Mouse (Mus musculus): ENCODE measurements around the gene Arl1. TPM values are rescaled to one million over a fixed set of nuclear protein-coding genes. Genes with fewer than 3 reads are reported as not detected.

Gene Arl1
- 45.1 and 84.5 TPM in 2 replicates for total RNA-seq (2014; rRNA removed; ENCODE audit: low replicate concordance)
- polyA plus RNA-seq (2015; fragmentation: Nextera tagmentation; extraction: Ambion mirVana), result 124 and 125 TPM in 2 replicates

DNA sequence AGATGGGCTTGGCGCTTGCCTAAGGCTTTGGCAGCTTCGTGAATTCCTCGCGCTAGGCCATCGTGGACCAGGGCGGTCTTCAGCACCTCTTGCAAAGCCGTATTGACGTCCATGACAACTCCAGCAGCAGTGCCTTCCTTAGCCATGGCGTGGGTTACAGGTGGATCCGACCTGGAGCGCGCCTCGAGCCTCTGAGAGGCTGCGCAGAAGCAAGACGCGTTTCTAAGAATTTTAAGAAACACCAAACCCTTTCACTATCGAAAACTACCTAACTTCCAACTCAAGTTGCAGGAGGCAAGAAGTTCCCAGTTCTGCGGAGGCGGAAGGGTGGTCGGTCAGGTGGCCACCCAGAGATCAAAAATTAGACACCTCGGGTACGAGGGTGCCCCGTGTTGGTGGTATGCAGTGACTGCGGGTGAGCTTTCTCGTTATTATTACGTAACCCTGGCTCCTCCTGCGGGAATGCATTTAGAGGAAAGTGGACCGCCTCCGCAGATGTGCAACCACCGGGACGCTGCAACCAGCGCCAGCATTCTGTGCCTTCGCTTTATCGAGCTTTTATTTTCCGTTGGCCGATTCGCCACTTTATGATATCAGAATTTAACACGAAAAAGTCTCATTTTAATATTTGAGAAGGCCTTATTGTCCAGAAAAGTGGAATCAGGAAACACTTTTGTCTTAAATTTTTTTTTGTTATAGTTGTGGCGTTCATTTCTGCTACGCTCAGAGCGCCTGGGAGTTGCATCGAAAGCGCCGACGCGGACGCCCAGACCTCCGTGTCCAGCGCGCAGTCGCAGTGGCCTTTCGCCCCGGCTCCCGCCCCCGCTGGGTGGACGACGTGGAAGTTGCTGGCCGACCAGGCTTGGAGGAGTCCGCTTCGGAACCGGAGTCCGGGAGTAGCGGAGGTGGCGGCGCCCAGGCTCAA is at the start of gene Arl1:
TSS of gene Arl1 (plus strand) at position 288 of the 925 bp plus-strand sequence.
- TF ChIP-seq CTCF (IDR thresholded peaks at IDR 0.05; ENCODE audit: low read depth) (no peak), EP300 (IDR thresholded peaks at IDR 0.05; ENCODE audit: low read depth) (no peak; the same call in 1 of the 2 replicates)
- WGBS, result under 1% methylated on average over 65 of the region's 65 CpGs
- peak within 1 kb of the TSS; percentile 97 for H3K9ac ChIP-seq (replicated peaks; ENCODE audit: low read depth, low read length)
- DNase-seq (ENCODE audit: low spot score) (peak; percentile 89), ATAC-seq (ENCODE audit: insufficient read depth, low read depth) (peak; percentile 96)
- H3K9me3 ChIP-seq (replicated peaks; ENCODE audit: control insufficient read depth, low read length), result no peaks in the 10 kb centered on the region
- peak within 1 kb of the TSS; percentile 98 for H3K4me3 ChIP-seq (ENCODE audit: low read depth, low read length)
- H3K4me1 ChIP-seq (ENCODE audit: control insufficient read depth, insufficient read depth), result peaks cover 10% of the 10 kb centered on the region; the same call in 1 of the 2 replicates
- no peaks in the 10 kb centered on the region for H3K27me3 ChIP-seq (ENCODE audit: control insufficient read depth, insufficient read depth, low read length)
- peak within 1 kb of the TSS; percentile 85 for H3K4me2 ChIP-seq (ENCODE audit: low read depth, low read length)
- peak within 1 kb of the TSS; percentile 89 for H3K27ac ChIP-seq (ENCODE audit: low read depth)
- H3K36me3 ChIP-seq (replicated peaks; ENCODE audit: control insufficient read depth, insufficient read depth, low read length), result 0 out of 2 replicates have a peak, but pooled peaks cover 2% of the 10 kb centered on the region

DNA sequence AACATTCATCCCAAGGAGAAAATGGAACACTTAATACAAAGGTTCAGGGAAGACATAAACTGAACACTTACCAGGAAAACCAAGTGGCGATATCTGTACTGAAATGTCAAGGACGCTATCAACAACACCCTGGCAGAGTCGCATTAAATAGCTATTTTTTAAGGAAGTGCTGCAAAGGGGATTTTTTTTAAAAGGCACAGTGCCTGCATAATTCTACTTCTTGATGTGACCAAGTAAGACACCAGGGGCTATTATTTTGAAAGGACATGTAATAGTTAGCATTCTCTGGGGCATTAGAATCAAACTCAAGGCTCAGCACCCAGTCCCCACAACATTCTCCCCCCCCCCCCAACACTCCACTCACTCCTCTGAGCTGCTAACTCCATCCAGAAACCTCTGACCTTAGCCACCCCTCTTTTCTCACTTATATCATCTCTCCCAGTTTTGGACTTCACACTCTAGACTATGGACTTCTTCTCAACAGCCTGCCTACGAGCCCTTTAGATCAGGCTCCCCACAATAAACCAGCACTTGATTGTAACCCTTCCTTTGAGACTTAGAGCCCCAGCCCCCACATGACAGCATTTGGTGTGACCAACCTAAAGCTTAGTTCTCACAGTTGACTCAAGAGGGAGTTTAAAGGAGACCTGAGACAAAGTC is 47.6 kb upstream of the Arl1 start:
- TF ChIP-seq CTCF (IDR thresholded peaks at IDR 0.05; ENCODE audit: low read depth) (no peak), EP300 (IDR thresholded peaks at IDR 0.05; ENCODE audit: low read depth) (no peak)
- Histone ChIP-seq H3K36me3 (replicated peaks; ENCODE audit: control insufficient read depth, insufficient read depth, low read length) (no peaks in the 10 kb centered on the region), H3K27ac (ENCODE audit: low read depth) (no peak overlapping the region), H3K4me2 (ENCODE audit: low read depth, low read length) (no peak overlapping the region), H3K9ac (replicated peaks; ENCODE audit: low read depth, low read length) (no peak overlapping the region), H3K4me3 (ENCODE audit: low read depth, low read length) (no peak overlapping the region), H3K4me1 (ENCODE audit: control insufficient read depth, insufficient read depth) (no peaks in the 10 kb centered on the region), H3K9me3 (replicated peaks; ENCODE audit: control insufficient read depth, low read length) (no peaks in the 10 kb centered on the region), H3K27me3 (ENCODE audit: control insufficient read depth, insufficient read depth, low read length) (no peaks in the 10 kb centered on the region)
- ATAC-seq (ENCODE audit: insufficient read depth, low read depth) (no peak), DNase-seq (ENCODE audit: low spot score) (no peak)
- WGBS, result 56% methylated on average over 4 of the region's 4 CpGs

DNA sequence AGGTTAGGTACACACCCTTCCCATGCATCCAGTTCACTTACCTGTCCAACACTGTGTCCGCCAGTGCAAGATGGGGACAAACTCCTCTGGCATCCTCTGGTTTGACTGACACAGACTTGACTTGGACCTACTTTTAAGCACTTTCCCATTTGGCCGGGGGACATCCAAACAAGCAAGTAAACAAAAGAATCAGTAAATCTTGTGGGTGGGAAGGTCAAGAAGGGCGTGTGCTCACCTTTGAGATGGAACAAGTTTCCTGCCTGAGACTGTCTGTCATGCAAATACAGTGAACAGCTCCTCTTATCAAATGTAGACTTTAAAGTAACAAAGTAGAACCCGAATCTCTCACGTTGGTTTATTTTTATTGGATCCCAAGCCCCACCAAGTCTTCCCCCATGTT is 45.7 kb upstream of the Arl1 start, which contains the start of gene Spic:
TSS of gene Spic (minus strand) at position 91 of the 400 bp plus-strand sequence.
- Histone ChIP-seq H3K27me3 (ENCODE audit: control insufficient read depth, insufficient read depth, low read length) (no peaks in the 10 kb centered on the region), H3K9ac (replicated peaks; ENCODE audit: low read depth, low read length) (no peak within 1 kb of the TSS), H3K36me3 (replicated peaks; ENCODE audit: control insufficient read depth, insufficient read depth, low read length) (no peaks in the 10 kb centered on the region), H3K4me1 (ENCODE audit: control insufficient read depth, insufficient read depth) (no peaks in the 10 kb centered on the region), H3K27ac (ENCODE audit: low read depth) (no peak within 1 kb of the TSS), H3K4me3 (ENCODE audit: low read depth, low read length) (no peak within 1 kb of the TSS), H3K9me3 (replicated peaks; ENCODE audit: control insufficient read depth, low read length) (no peaks in the 10 kb centered on the region), H3K4me2 (ENCODE audit: low read depth, low read length) (no peak within 1 kb of the TSS)
- no peak for ATAC-seq (ENCODE audit: insufficient read depth, low read depth)
- TF ChIP-seq CTCF (IDR thresholded peaks at IDR 0.05; ENCODE audit: low read depth) (no peak), EP300 (IDR thresholded peaks at IDR 0.05; ENCODE audit: low read depth) (no peak)
- DNase-seq (ENCODE audit: low spot score), result no peak
- WGBS, result 64% methylated on average over 5 of the region's 5 CpGs

DNA sequence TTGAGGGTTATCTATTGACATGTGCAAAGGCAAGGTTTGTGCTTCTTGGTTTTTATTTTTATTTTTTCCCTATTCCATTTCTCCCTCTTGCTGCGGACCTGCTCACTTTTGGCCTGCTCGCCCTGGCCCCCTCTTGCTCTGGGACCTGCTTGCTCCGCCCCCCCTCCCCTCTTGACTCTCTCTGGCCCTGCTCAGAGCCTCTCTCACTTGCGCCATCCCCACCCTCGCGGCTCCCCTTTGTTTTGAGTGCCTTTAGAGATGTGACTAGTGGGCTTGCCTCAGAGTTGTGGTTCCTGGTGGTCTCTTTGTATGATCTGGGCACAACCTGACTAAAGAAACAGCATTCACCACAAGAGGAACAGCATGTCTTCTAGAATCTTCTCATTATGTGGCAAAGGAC is 29.7 kb upstream of the Arl1 start:
- DNase-seq (ENCODE audit: low spot score) (no peak), ATAC-seq (ENCODE audit: insufficient read depth, low read depth) (no peak)
- Histone ChIP-seq H3K27ac (ENCODE audit: low read depth) (no peak overlapping the region), H3K36me3 (replicated peaks; ENCODE audit: control insufficient read depth, insufficient read depth, low read length) (no peaks in the 10 kb centered on the region), H3K4me3 (ENCODE audit: low read depth, low read length) (no peak overlapping the region), H3K4me2 (ENCODE audit: low read depth, low read length) (no peak overlapping the region), H3K9me3 (replicated peaks; ENCODE audit: control insufficient read depth, low read length) (no peaks in the 10 kb centered on the region), H3K4me1 (ENCODE audit: control insufficient read depth, insufficient read depth) (no peaks in the 10 kb centered on the region), H3K27me3 (ENCODE audit: control insufficient read depth, insufficient read depth, low read length) (no peaks in the 10 kb centered on the region), H3K9ac (replicated peaks; ENCODE audit: low read depth, low read length) (no peak overlapping the region)
- no peak for TF ChIP-seq EP300 (IDR thresholded peaks at IDR 0.05; ENCODE audit: low read depth)
- 71% methylated on average over 6 of the region's 6 CpGs for WGBS

DNA sequence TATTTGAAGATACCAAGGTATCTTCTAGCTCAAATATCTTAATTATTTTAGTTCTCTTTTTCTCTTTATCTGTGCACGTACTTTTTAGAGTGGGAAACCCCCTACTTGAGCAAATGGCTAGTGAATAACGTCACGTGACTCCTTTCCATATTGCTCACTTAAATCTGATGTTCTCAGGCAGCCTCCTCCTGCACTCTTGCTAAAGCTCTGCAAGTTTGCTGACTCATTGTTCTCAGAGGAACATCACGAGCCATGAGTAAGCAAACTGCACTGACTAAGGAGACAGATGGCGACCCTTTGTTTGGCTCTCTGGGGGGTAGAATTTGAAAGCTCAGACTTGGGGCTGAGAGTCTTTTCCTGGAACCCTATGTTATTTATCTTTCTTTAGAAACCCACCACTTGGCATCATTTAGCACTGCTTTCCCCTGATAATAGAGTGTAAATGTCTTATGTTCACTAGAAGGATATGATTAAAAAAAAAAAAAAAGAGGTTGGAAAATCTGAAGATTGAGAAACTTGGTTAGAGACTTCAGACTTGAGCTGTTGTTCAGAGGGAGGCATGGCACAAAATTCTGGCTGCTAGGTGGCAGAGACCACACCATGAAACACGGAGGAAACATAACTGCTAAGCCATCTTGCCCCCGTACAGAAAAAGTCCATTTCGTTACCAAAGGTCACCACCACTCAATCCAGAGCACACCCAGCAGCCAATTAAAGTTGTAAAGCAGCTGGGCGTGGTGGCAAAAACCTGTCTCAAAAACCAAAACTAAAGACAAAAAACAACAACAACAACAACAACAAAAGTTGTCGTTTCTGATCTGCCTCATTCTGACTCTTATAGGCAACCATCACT is 21.8 kb upstream of the Arl1 start:
- TF ChIP-seq CTCF (IDR thresholded peaks at IDR 0.05; ENCODE audit: low read depth) (no peak), EP300 (IDR thresholded peaks at IDR 0.05; ENCODE audit: low read depth) (no peak)
- Histone ChIP-seq H3K9me3 (replicated peaks; ENCODE audit: control insufficient read depth, low read length) (no peaks in the 10 kb centered on the region), H3K27me3 (ENCODE audit: control insufficient read depth, insufficient read depth, low read length) (no peaks in the 10 kb centered on the region), H3K9ac (replicated peaks; ENCODE audit: low read depth, low read length) (no peak overlapping the region), H3K4me3 (ENCODE audit: low read depth, low read length) (no peak overlapping the region), H3K4me1 (ENCODE audit: control insufficient read depth, insufficient read depth) (no peaks in the 10 kb centered on the region), H3K4me2 (ENCODE audit: low read depth, low read length) (no peak overlapping the region), H3K36me3 (replicated peaks; ENCODE audit: control insufficient read depth, insufficient read depth, low read length) (no peaks in the 10 kb centered on the region), H3K27ac (ENCODE audit: low read depth) (no peak overlapping the region)
- 49% methylated on average over 10 of the region's 10 CpGs for WGBS
- no peak for DNase-seq (ENCODE audit: low spot score)
- no peak for ATAC-seq (ENCODE audit: insufficient read depth, low read depth)

Measured in heart, postnatal 0 days (tissue).